Mouse (Mus musculus) cortical plate, adult 2 months (tissue): ENCODE data around the gene Bicc1. TPM values are rescaled to one million over a fixed set of nuclear protein-coding genes. Genes with fewer than 3 reads are reported as not detected.

Experiments
- H3K27ac ChIP-seq: fragments of 200-500 bp; 2 replicates; pipeline ENCODE4 v1.5.1; 2012; ENCODE audit warnings: low read length, control low read depth, inconsistent platforms; ENCODE audit not compliant: insufficient read depth
- H3K4me1 ChIP-seq: fragments of 200-500 bp; 2 replicates; pipeline ENCODE4 v1.6.1; 2011; ENCODE audit warnings: low read length; ENCODE audit not compliant: control insufficient read depth, insufficient read depth
- H3K4me3 ChIP-seq: fragments of 200-500 bp; 2 replicates; pipeline ENCODE4 v1.5.1; 2011; ENCODE audit warnings: mild to moderate bottlenecking, low read length, control low read depth; ENCODE audit not compliant: insufficient read depth
- CTCF ChIP-seq: fragments of 200-500 bp; IDR thresholded peaks from 2 replicates; pipeline ENCODE4 v1.5.1; 2011; ENCODE audit warnings: mild to moderate bottlenecking, control low read depth, low read length; ENCODE audit not compliant: insufficient read depth; ENCODE audit errors: extremely low read depth
- POLR2A ChIP-seq: fragments of 200-500 bp; IDR thresholded peaks from 2 replicates; pipeline ENCODE4 v1.6.1; 2011; ENCODE audit warnings: mild to moderate bottlenecking, low read length, control low read depth; ENCODE audit not compliant: insufficient read depth; ENCODE audit errors: extremely low read depth
- polyA plus RNA-seq: library from polyadenylated mRNA; depleted of rRNA; stranded (reverse); fragments of >200 nt; gene quantifications from 2 replicates; pipeline ENCODE4 v1.2.3, GENCODE M21; 2012

Gene Bicc1
- polyA plus RNA-seq, 1 experiment, result 4.1 TPM

DNA sequence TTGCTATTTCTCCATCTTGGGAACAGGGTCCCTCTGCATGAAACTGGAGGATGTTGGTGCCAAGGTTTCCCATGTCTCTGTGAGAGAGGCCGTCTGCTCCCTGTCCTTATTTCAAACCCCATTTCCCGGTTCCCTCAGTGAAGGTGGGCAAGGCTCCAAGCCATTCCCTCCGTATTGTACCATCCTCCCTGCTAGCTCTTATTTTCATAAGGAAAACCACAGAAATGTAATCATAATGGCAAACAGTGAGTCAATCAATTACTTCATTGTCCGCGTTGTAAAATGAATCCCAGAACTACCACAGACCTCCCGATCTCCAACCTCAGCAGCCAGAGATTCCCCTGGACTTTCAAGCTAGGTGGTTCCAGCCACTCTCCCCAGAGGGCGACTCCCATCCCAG lies 25.6 kb upstream of the Bicc1 start:
- no peak overlapping the region for H3K4me3 ChIP-seq
- TF ChIP-seq CTCF (no peak), POLR2A (no peak)
- no peak overlapping the region for H3K27ac ChIP-seq
- no peaks in the 10 kb centered on the region for H3K4me1 ChIP-seq

DNA sequence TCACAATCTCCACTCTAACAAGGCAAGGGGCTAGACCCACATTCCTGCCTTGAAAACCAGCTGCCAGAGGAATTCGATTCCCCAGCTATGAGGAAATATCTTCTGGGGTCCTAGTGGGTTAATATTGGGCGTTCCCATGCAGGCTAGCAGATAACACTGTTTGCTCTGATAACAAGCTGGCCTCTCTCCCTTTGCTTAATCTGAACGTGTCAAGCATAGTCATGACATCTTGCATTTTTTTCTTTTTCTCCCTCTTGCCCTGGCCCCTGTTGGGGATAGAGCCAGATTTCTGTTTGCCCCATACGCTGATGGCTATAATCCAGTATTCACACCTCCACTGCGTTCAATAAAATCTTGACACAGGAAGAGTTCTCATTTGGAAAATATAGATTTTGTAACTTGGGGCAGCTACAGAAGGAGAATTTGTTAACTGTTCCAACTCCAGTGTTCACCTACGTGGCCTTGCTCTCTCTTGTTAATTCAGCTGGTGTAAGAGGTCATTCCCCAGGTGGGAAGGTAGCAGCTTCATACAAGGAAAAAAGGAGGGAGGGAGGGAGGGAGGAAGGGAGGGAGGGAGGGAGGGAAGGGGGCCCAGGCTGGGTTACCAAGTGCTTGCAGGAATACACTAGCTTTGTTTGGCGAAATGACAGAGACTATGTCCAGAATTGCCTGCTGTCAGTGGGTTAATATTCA lies 24.0 kb upstream of the Bicc1 start:
- Histone ChIP-seq H3K4me1 (no peaks in the 10 kb centered on the region), H3K4me3 (no peak overlapping the region), H3K27ac (no peak overlapping the region)
- TF ChIP-seq POLR2A, result no peak
- TF ChIP-seq CTCF, result no peak

DNA sequence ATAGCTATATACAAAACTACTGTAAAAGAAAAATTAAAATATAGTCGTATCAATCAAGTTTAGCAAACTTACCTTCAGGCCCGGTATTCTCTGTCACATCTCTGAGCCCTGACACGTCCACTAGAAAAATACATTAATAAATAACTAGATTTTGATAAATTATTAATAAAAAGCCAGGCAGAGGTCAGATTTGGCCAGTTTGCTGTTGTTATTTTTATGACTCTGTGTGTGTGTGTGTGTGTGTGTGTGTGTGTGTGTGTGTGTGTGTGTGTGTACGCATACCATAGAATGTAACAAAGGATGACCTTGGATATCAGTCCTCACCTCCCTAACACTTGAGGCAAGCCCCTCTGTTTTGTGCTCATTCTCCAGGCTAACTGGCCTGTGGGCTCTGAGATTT lies 22.4 kb upstream of the Bicc1 start:
- TF ChIP-seq CTCF (no peak), POLR2A (no peak)
- Histone ChIP-seq H3K27ac (no peak overlapping the region), H3K4me1 (no peaks in the 10 kb centered on the region), H3K4me3 (no peak overlapping the region)

DNA sequence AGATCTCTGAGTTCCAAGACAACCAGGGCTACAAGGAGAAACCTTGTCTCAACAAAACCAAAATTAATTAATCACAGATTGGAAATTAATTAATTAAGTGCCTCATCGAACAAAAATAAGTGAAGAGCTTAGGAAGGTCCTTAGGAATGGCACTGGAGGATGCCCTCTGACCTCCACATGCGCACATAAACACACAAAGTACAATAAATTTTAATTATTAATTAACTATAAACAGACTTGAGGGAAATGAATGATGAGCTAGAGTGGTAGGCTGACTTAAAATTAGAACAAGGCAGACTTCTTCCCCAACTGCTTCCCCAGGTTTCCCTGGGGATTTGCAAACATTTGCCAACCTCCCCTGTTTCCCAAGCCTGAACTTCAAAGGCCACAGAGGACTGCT lies 21.6 kb upstream of the Bicc1 start:
- Histone ChIP-seq H3K27ac (no peak overlapping the region), H3K4me3 (no peak overlapping the region), H3K4me1 (no peaks in the 10 kb centered on the region)
- TF ChIP-seq CTCF (no peak), POLR2A (no peak)

DNA sequence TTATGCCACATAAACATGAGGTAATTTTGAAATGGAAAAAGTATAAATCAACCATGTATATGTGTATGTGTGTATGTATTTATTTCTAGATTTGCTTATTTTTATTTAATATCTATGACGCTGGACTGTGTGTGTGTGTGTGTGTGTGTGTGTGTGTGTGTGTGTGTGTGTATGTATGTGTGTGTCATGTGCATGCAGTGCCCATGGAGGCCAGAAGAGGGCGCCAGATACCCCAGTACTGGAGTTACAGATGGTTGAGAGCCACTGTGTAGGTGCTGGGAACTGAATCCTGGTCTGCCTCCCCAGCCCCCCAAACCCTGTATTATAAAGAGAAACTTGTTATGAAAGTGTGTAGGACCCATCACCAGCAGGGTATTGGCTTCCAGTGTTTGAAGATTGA lies 20.6 kb upstream of the Bicc1 start:
- Histone ChIP-seq H3K27ac (no peak overlapping the region), H3K4me1 (no peaks in the 10 kb centered on the region), H3K4me3 (no peak overlapping the region)
- TF ChIP-seq POLR2A (no peak), CTCF (no peak)

DNA sequence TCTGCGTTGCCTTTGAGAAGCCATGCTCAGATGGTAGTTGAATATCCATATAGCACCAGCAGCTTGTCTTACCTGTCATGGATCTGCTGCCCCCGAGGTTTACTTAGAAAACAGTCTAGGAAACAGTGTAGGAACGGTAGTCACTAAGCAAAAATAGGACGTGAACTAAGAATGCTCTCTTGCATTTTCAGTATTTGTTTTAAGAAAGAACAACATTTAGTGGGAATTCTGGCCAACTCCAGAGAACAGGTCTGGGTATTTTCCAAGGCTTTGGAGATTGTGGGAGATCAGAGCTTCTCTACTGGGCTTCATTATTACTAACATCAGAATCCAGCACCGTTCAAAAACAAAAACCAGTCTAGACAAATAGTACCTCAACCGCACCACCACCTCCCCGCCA lies 17.7 kb upstream of the Bicc1 start:
- Histone ChIP-seq H3K4me3 (no peak overlapping the region), H3K4me1 (no peaks in the 10 kb centered on the region), H3K27ac (no peak overlapping the region)
- TF ChIP-seq POLR2A (no peak), CTCF (no peak)

DNA sequence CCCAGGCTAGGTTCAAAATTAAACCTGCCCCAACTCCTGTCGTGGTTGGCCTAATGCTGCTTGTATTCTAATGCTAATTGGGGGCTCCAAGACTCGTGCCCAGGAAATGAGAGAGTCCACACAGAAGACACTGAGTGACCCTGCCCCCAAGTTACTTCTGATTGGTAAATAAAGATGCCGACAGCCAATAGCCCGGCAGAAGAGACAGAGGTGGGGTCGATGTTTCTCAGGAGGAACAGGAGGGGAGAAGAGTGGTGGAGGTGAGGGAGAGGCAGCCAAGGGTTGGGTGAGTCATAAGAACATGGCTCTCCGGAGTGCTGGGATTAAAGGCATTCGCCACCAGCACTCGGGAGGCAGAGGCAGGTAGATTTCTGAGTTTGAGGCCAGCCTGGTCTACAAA lies 16.8 kb upstream of the Bicc1 start:
- Histone ChIP-seq H3K4me3 (no peak overlapping the region), H3K27ac (no peak overlapping the region), H3K4me1 (no peaks in the 10 kb centered on the region)
- TF ChIP-seq CTCF, result no peak
- no peak for TF ChIP-seq POLR2A

DNA sequence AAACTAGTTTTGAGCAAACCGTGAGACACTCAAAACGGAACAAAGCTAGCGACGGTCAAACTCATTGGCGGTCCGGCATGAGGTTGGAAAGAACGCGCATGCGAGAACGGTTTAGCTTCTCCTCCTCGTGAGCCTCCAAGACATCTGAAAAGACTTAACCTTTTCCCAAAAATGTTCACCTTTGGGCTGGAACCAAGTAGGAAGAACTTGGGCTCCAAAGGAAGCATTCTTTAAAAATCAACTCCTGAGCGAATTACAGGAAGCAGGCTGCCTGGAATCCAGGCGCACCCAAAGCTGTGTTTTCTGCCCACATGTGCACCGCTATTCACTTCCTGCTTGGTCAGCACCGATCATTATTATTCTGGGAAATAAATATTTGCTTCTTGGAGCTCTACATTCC lies 15.8 kb upstream of the Bicc1 start:
- Histone ChIP-seq H3K27ac (no peak overlapping the region), H3K4me1 (no peaks in the 10 kb centered on the region), H3K4me3 (no peak overlapping the region)
- no peak for TF ChIP-seq POLR2A
- TF ChIP-seq CTCF, result no peak

DNA sequence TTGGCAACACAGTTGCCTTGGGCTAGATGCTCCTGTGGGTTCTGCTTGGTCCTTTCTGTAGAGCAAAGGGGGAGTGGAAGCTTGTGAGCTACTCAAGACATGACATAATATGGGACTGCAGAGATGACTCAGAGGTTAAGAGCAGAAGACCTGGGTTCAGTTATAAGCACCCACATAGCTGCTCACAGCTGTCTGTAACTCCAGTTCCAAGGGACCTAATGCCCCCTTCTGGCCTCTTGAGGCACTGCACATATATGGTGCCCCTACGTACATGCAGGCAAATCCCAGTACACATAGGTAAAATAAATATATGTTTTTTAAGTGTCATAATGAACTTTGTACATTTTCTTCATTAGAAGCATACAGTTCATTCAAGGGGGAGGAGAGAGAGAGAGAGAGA lies 11.9 kb upstream of the Bicc1 start:
- Histone ChIP-seq H3K27ac (no peak overlapping the region), H3K4me1 (no peaks in the 10 kb centered on the region), H3K4me3 (no peak overlapping the region)
- no peak for TF ChIP-seq CTCF
- no peak for TF ChIP-seq POLR2A

DNA sequence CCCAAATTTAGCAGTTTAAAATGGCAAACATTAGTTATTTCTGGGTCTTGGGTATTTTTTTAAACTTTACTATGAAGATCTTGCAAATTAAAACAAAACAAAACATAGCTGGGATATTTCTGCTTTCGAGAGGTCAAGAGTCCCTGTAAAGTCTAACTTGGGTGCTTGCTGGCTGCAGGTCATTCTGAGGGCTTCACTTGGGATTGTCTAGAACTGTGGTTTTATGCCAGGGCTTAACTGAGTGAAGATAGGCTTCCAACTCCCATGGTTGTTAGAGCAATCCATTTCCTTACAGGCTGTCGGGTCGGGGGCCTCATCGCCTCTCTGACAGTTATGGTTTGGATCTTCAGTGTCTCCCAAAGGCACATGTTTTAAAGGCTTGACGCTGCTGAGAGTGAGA lies 11.3 kb upstream of the Bicc1 start:
- Histone ChIP-seq H3K27ac (no peak overlapping the region), H3K4me1 (no peaks in the 10 kb centered on the region), H3K4me3 (no peak overlapping the region)
- no peak for TF ChIP-seq CTCF
- no peak for TF ChIP-seq POLR2A

DNA sequence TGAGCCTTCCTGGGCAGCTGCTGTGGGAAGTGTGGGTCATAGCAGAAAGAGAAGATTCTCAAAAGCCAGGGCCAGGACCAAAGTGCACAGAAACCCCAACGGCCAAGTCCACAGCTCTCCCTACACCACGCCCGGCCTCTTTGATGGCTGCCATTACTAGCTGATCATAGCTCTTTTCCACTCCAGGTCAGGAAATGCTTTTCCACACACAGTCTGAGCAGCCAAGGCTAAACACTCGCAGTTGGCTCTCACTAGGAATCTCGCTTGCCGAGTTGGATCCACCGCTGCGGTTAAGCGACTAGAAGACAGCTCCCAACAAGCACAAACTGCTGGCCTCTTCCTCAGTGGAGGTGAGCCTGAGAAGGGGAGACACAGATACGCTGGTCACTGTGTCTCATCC lies 10.3 kb upstream of the Bicc1 start:
- TF ChIP-seq CTCF (no peak), POLR2A (no peak)
- Histone ChIP-seq H3K4me3 (no peak overlapping the region), H3K4me1 (no peaks in the 10 kb centered on the region), H3K27ac (no peak overlapping the region)
